Mouse (Mus musculus): ENCODE measurements around the gene Slc38a3.
A peak's percentile ranks its signal among the peaks of the same experiment; 100 is the strongest.

Slc38a3 gene

GRCm38 (mm10) chr9:107618778-107619545, 50.4 kb downstream of the Slc38a3 start:
- DNase-seq (ENCODE audit: low spot score): no peak

GRCm38 (mm10) chr9:107618098-107618497, 51.2 kb downstream of the Slc38a3 start:
- DNase-seq (ENCODE audit: low spot score): no peak

DNA sequence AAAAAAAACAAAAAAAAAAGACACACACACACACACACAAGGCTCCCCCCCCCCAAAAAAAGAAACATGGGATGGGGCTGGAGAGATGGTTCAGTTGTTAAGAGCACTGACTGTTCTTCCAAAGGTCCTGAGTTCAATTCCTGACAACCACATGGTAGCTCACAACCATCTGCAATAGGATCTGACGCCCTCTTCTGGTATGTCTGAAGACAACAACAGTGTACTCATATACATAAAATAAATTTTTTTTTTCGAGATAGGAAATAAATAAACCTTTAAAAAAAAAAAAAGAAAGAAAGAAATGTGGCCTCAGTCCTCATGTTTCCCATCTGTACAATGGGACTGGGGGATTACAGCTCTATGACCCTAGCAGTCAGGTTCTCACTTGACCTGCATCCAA, 51.9 kb downstream of the Slc38a3 start:
- DNase-seq (ENCODE audit: low spot score): no peak

DNA sequence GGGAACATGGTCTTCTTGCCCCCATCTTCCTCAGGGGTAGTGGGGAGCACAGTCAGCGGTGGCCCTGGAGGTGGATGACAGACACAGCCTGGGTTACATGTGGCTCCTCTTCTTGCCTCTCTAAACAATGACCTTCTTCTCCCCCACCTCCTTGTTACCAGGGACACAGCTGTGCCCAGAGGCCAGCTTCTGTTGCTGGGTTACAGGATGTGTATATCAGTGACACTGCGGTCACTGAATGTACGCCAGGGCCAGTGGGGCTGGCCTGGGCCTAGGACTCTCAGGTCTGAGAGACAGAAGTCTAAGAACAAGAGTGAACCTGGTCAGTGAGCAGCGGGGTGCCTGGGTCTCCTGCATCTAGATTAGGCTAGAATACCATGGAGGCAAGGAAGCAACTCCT, 54.3 kb downstream of the Slc38a3 start:
- DNase-seq (ENCODE audit: low spot score): no peak

DNA sequence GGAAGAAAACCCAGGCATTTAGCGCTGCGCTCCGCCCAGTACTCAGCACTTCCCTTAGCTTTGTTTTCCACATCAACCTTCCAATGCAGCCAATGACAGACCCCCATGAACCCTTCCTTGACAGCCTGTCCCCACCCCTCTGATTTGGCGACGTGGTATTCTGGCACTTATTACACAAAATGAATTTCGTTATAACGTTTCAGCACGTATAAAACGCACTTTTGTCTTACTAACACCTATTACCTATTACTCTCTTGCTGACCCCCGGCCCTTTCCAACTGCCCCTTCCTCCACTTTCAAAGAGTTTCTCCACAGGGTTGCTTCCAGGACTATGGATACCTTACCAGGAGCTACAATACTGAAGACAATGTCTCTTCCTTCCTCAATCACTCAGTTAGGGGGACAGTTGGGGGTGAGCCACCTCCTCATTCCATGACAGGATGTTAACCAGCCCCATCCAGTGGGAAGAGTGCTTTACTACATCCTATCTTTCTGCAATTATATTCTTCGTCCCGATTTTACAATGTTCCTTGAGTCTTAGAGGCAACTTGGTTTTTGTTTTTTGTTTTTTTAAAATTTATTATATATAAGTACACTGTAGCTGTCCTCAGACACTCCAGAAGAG, 56.3 kb downstream of the Slc38a3 start:
- no peak for DNase-seq (ENCODE audit: low spot score)

DNA sequence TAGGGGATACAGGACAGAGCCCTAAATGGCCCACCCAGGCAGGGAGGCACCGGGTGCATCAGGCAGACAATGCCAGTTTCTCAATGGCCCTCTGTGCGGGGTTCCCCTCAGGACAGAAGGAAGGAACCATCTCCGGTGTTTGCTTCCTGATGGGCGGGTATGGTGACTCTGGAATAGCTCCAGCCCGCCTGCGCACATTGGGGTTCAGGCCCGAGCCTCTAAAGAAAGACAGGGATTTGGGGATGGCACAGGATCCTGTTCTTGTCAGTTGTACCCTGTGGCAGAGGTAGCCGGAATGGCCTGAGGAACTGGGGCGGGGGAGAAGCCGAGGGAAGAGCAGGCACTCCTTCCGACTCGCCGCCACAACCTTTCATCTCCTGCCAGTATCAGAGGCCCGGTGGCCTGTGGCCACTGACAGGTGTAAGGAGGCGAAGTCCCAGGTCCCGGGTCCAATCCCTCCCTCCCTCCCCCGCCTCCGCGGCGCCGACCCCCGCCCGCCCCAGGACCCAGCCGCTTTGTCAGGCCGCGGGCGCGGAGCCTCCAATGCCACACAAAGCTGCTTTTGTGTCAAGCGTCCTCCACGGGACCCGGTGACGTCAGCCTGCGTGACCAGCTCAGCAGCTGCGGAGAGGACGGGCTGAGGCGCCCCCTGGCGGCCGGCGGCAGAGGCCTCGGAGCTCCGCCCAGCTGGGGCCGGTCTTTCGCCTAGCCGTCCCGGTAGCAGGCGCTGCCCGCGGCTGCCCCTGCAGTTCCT, 57.0 kb downstream of the Slc38a3 start:
- DNase-seq (ENCODE audit: low spot score): peak; percentile 98

- no peak for DNase-seq (ENCODE audit: low spot score)
These were observed 57.7 kb downstream of the Slc38a3 start for GRCm38 (mm10) chr9:107611456-107612190.

GRCm38 (mm10) chr9:107609433-107609830, 59.9 kb downstream of the Slc38a3 start:
- no peak for DNase-seq (ENCODE audit: low spot score)

GRCm38 (mm10) chr9:107608741-107609432, 60.4 kb downstream of the Slc38a3 start, which contains the start of gene Sema3b:
Sema3b (minus strand) TSS chr9:107609229.
- DNase-seq (ENCODE audit: low spot score): no peak

GRCm38 (mm10) chr9:107607653-107608245, 61.6 kb downstream of the Slc38a3 start:
- DNase-seq (ENCODE audit: low spot score): no peak

DNA sequence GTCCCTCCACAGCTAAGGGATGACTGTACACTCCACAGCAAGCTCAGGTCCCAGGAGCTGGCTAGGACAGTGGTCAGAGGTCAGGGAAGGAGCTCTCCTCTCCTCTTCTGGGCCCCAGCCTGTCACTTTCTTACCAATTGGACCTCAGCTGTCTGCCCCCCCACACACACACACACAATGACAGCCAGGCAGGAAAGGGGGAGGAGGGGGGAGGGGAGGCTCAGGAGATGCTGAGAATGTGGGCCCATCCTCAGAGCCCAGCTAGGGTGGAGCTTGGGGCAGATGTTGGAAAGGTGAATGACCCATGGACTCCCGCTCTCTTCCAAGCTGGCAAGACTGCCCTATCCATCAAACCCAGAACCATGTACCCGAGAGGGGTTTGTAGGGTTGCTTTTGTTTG, 62.3 kb downstream of the Slc38a3 start:
- DNase-seq (ENCODE audit: low spot score): no peak

GRCm38 (mm10) chr9:107606591-107606990, 62.7 kb downstream of the Slc38a3 start:
- no peak for DNase-seq (ENCODE audit: low spot score)

DNA sequence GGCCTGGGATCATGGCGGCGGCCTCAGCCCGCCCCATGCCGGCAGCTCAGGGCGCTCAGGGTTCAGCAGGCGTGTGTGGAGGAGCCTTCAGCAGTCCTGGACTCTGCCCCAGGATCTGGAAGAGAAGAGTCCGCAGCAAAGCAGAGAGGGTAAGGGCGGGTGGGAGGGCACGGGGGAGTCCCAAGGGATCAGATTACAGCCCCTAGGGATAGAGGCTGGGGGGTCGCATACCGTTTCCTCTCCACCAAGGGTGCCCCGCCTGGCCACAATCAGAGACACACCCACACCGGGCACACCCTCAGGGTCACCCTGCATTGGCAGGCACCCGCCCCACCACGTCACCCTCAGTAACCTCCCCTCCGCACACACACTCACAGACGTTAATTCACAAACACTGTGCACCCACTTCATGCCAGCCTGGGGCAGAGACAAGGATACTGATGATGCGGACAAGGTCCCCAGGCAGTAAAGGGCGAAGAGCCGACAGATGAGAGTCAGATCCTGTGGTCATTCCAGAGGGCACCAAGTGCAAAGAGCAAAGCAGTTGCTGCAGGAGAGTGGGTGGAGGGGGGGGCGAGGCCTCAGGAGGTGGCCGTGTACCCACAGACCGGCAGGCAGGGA, 64.2 kb downstream of the Slc38a3 start:
- DNase-seq (ENCODE audit: low spot score): no peak

- DNase-seq (ENCODE audit: low spot score): no peak
These were observed 66.1 kb downstream of the Slc38a3 start for GRCm38 (mm10) chr9:107603251-107603650.

GRCm38 (mm10) chr9:107602068-107602648, 67.2 kb downstream of the Slc38a3 start:
- peak; percentile 80 for DNase-seq (ENCODE audit: low spot score)

GRCm38 (mm10) chr9:107601275-107601674, 68.1 kb downstream of the Slc38a3 start:
- no peak for DNase-seq (ENCODE audit: low spot score)

- no peak for DNase-seq (ENCODE audit: low spot score)
These were observed 68.6 kb downstream of the Slc38a3 start for GRCm38 (mm10) chr9:107600745-107601144.
